Mouse (Mus musculus) erythroblast, embryonic 14.5 days (primary cell): ENCODE data around the gene Ggt1.

Experiments
- GATA1 ChIP-seq: IDR thresholded peaks from 2 replicates; pipeline ENCODE4 v1.6.1; 2012; ENCODE audit warnings: low read length, inconsistent platforms, mixed read lengths
- TAL1 ChIP-seq: IDR thresholded peaks from 3 replicates; pipeline ENCODE4 v1.6.1; 2012; ENCODE audit warnings: low read length, inconsistent platforms, mixed read lengths

GRCm38 (mm10) chr10:75635693-75636055, 74.3 kb downstream of the Ggt1 start:
- TF ChIP-seq TAL1 (no peak), GATA1 (no peak)
